Mouse (Mus musculus) right cerebral cortex, postnatal 14 days (tissue): Measurements from ENCODE around the gene Wdhd1.

Source experiments
- DNase-seq: peaks from one replicate; pipeline ENCODE4 v3.0.0; 2022

Gene Wdhd1

GRCm38 (mm10) chr14:47276036-47276603 lies 537 bp downstream of the Wdhd1 start:
- no peak for DNase-seq

DNA sequence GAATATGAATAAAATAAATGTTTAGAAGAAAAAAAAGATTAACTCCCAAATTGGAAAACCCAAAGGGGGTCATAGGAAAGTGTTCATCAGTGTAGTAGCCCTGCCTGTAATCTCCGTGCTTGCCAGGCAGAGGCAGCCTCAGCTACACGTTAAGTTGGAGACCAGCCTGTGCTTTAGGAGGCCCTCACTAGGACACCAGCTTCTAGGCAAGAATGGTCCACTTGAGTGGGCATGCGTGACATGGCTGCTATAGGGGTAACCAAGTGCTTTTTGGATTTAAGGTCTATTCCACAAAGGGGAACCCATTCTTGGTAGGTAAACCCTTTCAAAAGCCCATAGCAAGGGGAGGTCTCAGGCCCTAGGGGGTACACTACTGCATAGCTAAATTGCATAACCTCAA lies 1.2 kb downstream of the Wdhd1 start:
- DNase-seq, result no peak

DNA sequence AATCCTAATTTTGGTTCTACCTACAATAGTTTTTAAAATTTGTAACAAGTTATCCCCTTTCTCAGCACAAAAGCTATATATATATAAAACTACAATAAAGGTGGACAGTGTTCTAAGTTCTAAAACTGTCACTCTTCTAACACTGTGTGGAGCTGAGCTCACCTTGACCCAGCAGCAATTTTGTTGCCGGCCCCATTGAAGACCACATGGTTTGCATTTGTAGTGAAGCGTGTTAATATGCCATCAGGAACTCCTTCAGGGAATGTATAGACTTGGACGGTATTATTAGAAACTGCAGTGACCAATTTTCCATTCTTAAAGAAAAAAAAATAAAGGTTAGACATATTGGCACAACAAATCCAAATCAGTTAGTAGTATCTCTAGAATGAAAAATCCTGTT lies 2.9 kb downstream of the Wdhd1 start:
- DNase-seq, result no peak

DNA sequence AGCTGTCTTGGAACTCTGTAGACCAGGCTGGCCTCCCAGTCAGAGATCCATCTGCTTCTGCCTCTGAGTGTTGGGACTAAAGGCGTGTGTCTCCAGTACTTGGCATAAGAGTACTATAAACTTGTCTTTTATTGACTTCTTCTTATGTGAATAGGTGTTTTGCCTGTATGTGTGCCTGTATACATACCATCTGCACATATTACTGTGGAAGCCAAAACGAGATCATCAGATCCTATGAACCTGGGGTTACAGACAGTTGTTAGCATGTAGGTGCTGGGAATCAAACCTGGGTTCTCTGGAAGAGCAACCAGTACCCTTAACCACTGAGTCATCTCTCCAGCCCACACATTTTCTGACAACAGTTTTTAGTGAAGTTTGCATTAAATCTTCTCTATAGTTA lies 7.0 kb downstream of the Wdhd1 start:
- no peak for DNase-seq

- no peak for DNase-seq
Measured at GRCm38 (mm10) chr14:47269056-47269455, 7.6 kb downstream of the Wdhd1 start.

GRCm38 (mm10) chr14:47265829-47266228 lies 10.8 kb downstream of the Wdhd1 start:
- no peak for DNase-seq

- DNase-seq, result no peak
Measured at GRCm38 (mm10) chr14:47264866-47265265, 11.8 kb downstream of the Wdhd1 start.

- DNase-seq, result no peak
Measured at GRCm38 (mm10) chr14:47249839-47250238, 26.8 kb downstream of the Wdhd1 start.

- DNase-seq, result no peak
Measured at GRCm38 (mm10) chr14:47242753-47243152, 33.9 kb downstream of the Wdhd1 start.

- DNase-seq, result no peak
Measured at GRCm38 (mm10) chr14:47241046-47241445, 35.6 kb downstream of the Wdhd1 start.

DNA sequence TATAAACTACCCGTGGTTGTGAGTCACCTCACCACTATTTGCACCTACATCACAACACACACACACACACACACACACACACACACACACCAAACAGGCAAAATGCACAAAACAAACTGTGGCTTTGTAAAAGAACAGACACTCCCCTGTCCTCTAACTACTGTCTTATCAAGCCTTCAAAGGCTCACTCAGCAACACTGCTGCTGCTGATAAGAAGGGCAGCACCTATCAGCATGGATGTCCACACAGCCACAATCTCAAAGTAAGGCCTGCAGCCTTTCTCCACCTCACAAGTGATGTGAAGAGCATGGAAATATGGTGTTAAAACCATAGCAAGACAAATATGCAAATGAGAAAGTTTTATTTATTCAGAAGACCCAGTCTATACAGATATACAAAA lies 36.1 kb downstream of the Wdhd1 start:
- DNase-seq, result no peak

- DNase-seq, result no peak
Measured at GRCm38 (mm10) chr14:47237286-47237685, 39.4 kb downstream of the Wdhd1 start.

DNA sequence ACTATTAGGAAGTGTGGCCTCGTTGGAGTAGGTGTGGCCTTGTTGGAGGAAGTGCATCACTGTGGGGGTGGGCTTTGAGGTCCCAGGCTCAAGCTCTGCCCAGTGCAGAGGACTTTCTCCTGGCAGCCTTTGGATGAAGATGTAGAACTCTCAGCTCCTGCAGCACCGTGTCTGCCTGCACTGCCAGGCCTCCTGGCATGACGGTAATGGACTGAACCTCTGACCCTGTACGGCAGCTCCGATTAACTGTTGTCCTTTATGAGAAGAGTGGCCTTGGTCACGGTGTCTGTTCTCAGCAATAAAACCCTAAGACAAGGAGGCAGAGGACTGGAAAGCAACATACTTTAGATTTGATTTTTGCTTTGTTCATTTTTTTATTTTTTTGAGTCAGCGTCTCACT lies 40.2 kb downstream of the Wdhd1 start:
- DNase-seq, result no peak

DNA sequence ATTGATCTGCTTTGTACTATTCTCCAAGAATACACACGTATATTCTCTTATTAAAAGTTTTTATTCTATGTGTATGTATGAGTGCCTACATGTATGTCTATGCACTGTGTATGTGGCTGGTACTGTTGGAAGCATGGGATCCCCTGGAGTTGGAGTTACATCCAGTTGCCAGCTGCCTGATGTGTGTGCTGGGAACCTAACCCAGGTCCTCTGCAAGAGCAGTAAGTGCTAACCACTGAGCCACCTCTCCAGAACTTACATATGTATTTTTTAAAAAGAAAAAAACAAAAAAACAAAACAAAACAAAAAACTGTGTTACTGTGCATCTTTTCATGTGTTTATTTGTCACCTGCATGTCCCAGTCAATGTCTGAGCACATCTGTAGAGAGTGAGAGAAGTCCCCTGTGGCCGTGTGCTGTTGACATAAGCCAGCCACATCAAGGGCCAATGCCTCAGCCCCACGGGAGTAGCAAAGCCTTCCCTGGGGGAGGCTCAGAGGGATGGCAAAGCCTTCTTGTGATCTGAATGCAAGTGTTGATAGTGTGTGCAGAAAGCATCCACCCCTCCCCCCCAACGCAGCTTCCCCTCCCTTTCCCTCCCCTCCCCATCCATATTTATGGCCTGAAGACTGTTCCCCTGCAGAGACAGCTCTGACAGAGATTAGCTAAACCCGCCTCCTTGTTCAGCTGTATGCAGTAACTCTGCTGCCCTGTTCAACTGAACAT lies 42.0 kb downstream of the Wdhd1 start:
- DNase-seq, result no peak

GRCm38 (mm10) chr14:47234032-47234431 lies 42.6 kb downstream of the Wdhd1 start:
- DNase-seq, result no peak

GRCm38 (mm10) chr14:47233602-47234001 lies 43.1 kb downstream of the Wdhd1 start:
- DNase-seq, result no peak

DNA sequence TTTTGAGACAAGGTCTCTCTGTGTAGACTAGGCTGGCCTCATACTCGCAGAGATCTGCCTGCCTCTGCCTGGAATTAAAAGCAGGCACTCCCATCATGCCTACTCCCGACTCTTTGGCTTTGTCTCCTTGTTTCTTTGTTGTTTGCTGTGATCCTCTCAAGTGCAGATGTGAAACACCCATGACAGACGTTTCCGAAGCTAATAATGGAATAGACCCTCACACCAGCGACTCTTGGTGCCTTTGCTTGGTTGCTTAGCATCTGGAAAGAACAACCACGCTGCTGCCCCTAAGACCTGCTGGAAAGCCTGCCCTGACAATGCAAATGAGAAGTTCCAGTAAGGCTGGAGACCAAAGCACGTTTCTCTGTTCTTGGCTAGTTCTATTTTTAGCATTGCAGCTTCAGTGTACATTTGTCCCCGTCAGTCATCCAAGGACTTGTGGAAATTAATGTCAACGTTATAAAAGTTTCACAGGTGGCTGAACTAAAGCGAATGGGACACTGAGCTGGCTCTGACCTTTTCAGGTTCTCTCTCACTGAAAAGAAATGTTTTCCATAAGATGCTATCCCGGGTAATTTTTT lies 46.8 kb downstream of the Wdhd1 start:
- DNase-seq, result no peak

DNA sequence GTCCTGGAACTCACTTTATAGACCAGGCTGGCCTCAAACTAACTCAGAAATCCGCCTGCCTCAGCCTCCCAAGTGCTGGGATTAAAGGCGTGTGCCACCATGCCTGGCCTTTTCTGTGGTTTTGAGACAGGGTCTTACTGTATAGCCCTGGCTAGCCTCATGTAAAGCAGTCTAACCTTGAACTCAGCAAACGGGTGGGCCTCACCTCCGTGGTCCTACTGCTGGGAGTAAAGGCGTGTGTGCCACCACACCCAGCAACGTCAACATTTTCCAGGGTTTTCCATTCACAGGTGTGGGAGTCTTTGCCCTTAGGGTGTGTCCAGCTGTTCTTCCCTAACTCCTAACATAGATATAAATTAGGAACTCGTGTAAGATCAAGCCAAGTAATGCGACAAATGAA lies 50.7 kb downstream of the Wdhd1 start:
- no peak for DNase-seq

DNA sequence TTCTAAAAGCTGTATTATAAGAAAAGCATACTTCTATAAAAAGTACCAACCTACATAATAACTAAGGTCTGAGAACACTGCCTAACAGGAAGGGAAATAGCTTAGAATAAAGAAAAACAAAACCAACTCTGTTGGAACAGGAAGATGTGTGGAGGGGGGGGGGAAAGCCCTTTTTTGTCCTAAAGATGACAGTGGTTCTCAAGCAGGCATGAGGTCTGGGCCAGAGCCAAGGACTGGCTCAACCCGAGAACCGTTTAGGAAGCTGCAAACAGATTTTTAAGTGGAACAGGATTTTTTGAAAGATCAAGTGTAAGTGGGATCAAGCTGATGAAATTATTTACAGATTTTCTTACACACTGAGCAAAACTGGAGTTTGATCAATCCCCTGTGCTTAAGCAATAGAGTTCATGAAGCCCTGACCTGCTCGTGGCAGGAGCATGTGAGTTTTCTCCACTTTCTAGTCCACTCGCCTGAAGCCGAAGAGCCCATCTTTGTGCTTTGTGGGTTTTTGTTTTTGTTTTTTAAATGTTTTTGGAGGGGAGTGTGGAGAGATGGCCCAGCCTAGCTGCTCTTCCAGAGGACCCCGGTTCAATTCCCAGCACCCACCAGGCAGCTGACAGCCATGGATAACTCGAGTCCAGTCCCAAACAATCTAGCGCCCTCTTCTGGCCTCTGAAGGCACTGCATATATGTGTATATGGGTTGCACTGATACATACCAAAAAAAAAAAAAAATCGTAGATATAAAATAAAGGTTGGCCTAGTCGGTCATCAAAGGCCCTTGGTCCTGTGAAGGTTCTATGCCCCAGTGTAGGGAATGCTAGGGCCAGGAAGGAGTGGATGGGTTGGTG lies 52.0 kb downstream of the Wdhd1 start:
- DNase-seq, result no peak

DNA sequence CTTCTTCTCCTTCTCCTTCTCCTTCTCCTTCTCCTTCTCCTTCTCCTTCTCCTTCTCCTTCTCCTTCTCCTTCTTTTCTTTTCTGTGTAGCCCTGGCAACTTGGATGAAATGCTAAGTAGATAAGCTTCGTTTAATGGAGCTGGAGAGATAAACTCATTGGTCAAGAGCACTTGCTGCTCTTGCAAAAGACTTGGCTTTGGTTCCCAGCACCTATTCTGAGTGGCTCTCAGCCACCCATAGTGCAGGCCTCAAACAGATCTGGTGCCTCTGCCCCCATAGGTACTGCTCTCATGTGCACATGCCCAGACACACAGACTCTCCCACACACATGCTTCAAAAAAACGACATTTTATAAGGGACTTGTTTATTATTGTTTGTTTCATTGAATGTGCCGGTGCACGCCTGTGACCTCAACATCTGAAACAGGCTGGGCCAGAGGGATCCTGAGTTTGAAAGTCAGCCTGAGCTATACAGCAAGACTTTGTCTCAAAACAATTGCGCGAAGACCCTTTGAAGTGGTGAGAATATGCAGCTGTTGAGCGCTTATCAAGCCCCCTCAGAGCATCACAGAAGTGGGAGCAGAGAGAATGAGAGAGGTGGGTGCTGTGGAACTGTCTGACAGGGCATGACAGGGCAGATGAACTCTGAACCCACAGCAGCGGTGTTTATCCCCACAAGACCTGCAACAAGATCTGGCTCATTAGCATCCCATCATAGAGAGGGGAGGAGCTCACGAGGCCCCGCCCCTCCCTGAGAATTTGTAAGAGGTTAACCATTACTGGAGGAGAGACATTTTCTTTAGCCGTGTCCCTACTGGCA lies 53.8 kb downstream of the Wdhd1 start:
- no peak for DNase-seq

DNA sequence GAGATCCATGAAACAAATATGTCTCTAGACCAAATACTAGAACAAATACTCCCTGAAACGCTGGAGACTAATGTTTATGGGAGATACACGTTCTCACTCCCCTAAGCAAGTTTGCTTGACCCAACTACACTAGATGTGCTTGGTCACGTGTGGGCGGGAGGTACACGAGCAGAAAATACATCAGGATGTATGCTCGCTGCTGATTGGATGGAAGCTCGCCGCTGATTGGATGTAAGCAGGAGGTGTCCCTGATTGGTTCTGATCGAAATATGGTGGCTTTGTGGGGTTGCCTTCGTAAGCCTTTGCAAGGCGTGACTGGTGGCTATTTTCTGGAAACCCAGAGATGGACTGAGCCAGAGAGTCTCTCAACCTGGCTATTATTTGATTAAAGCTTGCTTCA lies 55.1 kb downstream of the Wdhd1 start:
- DNase-seq, result no peak

DNA sequence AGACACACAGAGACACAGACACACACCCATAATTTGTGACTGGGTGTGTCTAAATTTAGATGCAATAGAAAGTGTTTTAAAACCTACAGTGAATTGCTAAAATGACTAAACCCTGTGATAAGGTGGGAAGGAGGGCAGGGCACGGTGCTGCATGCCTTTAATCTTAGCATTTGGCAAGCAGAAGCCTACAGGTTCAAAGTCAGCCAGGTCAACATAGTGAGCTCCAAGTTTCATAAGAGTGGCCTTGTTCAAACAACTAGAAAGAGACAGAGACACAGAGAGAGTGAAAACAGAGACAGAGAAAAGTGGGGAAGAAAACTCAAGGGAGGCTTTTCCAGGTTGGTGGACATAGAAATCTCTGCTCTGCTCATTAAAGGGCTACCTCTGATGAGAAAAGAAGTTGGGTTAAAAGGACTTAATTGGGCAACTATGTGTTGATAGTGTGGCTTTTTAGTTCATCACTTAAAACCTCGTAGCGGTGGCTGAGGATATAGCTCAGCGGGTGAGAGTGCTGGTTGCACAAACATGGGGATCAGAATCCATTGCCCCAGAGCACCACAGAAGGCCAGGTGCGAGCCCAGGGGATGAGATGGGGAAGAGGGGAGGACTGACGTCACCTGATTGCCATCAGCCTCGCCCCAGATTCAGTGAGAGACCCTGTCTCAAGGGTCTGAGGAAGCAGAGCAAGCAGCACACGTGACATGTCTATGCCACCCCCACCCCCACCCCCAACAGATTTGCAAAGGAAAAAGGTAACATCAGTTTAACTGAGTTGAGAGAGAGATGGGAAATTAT lies 56.2 kb downstream of the Wdhd1 start:
- DNase-seq, result no peak
